Mouse (Mus musculus) mouse embryonic stem cell (cell line): ENCODE measurements around the gene Peli2.

ENCODE experiments used
- in situ Hi-C, 2 experiments: fragments of 300-500 bp; cut with MboI; formaldehyde crosslinking; loops; 1 replicate in 1 of 2; 3 replicates in 1 of 2; pipeline ENCODE4 v1.14.3; 2019 to 2020; ENCODE audit warnings: low sequenced_read_pairs in 2 of 2, low pct_unique_long_range_greater_than_20kb in 1 of 2, mixed read lengths in 1 of 2; ENCODE audit not compliant: unreplicated experiment in 1 of 2

Gene Peli2

DNA sequence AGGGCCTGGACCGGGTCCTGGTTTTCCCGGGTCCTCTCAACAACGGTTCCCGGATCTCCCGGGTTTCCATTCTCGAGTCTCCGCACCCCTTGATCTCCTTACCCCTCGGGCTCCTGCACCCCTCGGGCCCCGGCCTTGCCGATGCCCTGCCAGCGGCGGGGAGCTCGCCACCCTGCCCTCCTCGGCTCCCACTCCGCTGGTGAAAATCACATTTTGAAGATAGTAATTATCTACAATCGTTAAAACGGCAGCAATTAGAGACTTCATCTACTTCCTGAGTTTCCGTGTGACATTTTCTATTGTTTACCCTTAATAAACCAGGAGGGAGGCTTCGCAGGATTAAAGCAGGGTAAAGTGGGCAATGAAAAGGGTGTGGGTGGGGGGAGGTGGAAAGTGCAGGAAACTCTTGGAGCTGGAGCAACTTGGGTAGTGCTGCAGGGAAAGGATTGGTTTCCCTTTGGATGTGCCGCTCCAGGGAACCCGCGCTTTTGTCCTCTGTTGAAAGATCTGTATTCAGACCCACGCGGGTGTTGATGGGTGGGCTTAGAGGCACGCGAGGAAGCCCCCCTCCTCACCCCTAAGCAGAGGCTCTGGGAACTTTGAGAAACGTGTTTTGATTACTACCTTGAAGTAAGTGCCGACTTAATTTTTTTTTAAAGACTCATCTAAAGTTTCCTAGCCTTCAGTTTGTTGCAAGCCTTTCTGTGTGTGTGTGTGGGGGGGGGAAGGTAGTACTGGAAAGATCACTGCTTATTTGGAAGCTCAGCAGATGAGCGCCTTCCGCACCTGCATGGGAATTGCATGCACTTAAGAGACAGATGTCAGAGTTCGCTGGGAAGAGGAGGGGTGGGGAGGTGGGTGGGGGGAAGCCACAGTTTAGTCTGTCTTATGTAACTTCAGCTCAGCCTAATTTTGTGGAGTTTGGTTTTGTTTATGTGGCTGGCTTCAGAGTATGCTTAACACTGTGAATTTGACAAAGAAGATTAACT, 1.2 kb downstream of the Peli2 start:
- in situ Hi-C loops: no loop called here

DNA sequence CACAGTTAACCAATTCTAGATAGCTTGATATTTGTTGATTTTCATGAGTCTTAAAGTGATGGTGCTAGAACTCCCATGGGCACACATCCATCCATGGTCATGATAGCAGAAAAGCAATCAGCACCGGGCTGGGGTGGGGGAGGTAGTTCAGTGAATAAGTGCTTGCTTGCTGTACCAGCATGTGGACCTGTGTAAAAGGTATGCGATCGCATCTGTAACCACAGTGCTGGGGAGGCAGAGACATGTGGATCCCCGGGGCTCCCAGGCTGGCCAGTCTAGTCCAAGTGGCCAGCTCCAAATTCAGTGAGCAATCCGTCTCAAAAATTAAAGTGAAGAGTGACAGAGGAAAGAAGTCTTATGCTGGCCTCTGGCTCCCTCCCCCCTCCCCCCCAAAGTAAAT, 3.4 kb downstream of the Peli2 start:
- in situ Hi-C loops: no loop called here

GRCm38 (mm10) chr14:48124816-48125215, 4.2 kb downstream of the Peli2 start:
- in situ Hi-C loops: no loop called here

- in situ Hi-C loops: no loop called here
Measured at GRCm38 (mm10) chr14:48125971-48126370, 5.3 kb downstream of the Peli2 start.

DNA sequence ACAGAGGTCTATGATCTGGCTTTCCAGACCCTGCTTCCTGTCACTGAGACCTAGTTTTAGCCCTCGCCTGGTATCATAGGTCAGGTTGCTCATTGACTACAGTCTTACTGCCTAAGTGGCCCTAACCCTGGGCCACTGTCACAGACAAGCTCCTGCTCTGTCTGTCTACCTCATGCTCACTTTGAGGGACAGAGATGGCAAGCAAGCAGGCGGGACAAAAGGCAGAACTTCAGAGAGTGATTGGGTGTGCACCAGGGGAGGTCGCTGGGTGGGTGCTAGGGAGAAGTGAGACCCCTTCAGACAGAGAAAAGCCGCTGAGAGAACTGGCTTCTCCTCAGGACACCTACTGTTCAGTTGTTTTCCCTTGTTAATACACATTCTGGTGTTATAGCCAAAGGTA, 6.3 kb downstream of the Peli2 start:
- in situ Hi-C loops: no loop called here

- in situ Hi-C loops: no loop called here
Measured at GRCm38 (mm10) chr14:48127609-48128185, 7.1 kb downstream of the Peli2 start.

DNA sequence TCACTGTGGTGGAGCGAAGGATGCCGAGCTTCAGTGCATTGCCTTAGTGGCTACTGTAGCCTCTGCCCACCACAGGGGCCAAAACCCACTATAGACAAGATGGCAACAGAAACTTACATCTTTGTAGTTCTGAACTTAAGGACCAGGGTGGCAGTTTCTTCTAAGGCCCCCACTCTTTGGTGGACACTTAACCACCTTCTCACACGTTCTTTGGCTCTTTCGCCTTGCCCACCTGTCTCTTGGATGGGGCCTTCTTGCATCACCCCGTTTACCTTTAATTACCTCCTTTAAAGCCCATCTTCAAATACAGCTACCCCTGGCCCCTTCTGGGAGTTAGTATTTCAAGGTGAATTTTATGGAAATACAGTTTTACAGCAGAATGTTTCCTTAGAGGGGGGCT, 8.1 kb downstream of the Peli2 start:
- in situ Hi-C loops: no loop called here

DNA sequence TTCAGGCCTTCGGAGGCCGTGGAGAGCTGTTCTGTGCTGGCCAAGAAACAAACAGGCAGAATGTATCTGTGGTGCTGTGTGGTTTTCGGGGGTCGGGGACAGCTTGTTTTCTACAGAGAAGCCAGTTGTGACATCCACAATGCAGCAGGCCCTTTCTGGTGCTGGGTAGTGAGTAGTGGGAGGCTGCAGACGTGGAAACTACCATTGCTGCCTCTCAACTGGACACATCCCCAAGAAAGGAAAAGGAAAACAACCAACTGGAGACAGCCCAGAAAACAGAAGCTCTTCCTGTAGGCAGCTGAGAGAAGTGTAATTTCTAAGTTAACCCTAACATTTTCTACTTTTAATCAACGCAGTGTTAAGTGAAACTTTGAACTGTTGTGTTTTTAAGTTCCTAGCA, 9.4 kb downstream of the Peli2 start:
- in situ Hi-C loops: no loop called here

DNA sequence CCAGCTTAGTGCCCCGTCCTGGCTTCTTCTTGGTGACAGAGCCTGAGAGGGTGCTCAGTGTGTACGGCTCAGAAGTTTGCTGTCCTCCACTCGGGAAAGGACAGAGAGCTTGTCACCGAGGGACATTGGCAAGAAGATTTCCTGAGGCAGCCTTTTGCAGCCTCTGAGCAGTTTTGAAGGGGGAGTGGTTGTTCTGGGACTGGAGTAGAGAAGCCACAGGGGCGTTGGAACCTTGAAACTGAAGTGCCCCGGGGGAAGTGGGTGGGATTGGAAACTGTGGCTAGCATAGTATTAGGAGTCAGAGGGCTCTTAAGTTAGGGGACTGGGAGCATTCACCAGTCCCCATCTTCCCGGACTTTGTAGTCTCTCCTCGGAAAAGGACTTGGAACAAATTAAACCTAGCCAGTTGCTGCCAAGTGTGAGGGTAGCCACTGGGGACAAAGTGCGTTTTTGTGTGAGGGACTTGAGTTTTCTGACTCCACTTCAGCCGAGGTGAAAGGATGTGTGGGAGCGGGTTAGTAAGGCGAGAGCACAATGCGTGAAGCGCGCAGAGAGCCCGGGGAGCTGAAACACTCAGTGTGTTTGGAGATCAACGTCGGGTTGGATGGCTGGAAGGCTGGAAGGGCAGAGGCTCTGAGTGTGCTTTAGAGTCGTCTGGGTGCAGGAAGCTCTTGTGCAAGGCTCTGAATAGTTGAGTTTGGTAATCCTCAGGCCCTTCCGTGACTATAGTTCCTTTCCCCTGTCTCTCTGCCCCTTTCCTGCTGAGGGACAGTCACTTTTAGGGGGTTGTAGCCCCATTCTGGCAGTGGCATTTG, 10.3 kb downstream of the Peli2 start:
- in situ Hi-C loops: no loop called here

GRCm38 (mm10) chr14:48131576-48131922, 10.9 kb downstream of the Peli2 start:
- in situ Hi-C loops: no loop called here

GRCm38 (mm10) chr14:48132241-48132640, 11.6 kb downstream of the Peli2 start:
- in situ Hi-C loops: no loop called here

GRCm38 (mm10) chr14:48132865-48133802, 12.5 kb downstream of the Peli2 start:
- in situ Hi-C loops: no loop called here

DNA sequence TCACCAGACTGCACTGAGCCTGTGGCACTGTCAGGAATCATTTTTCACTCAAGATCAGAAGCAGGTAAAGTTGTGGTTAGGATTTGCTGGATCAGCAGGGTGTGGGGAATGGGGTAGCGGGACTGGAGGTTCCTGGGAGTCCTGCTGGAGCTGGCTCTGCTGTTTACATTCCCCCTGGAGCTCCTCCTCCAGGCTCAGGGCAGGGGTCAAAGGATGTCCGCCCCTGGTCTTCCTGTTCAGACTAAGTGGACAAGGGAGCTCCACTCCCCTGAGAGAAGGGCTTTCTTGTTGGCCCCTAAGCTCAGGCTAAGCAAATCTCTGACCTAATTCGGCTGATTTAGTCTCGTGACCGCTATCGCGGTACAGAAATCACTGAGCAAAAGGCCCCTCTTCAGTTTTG, 13.7 kb downstream of the Peli2 start:
- in situ Hi-C loops: no loop called here

DNA sequence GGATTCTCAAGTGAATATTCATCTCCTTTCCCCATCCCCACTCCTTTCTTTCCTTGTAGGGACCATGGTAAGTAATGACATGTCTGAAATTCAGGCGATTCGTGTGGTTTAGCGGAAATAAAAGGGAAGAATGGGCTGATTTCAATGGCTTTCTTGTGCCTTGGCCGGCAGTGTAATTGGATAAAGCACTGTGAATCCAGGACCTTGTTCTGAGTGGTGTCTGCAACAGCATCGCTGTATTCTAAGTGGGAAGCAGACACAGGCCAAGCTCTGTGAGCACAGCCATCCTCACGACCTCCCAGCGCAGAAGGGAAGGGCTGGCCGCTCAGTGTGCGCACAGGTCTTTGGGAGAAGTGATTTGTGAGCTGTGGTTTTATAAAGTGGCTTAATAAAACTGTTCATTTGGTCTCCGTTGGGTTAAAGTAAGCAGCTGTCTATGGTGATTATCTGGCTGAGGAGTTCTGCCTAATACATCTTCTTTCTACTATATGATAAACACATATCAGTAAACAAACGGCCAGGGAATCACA, 15.3 kb downstream of the Peli2 start:
- in situ Hi-C loops: no loop called here

GRCm38 (mm10) chr14:48137731-48138130, 17.1 kb downstream of the Peli2 start:
- in situ Hi-C loops: no loop called here

DNA sequence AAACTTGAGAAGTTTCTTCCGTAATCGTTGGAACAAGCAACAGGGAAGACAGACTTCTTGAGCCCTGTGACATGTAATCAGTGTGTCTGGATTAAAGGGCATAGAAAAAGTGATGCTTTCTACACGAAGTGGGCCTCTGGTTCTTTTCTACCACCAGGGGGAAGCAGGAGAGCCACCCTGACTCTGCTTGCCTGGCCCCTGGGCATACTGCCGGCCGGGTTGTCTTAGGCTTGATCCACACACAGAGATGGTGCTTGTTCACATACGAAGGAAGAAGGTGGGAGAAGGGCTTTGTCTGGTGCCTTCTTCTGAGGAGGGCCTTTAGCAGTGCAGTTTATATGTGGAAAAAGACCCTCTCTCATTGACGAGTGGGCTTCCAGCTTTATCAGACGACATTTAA, 17.5 kb downstream of the Peli2 start:
- in situ Hi-C loops: no loop called here

- in situ Hi-C loops: no loop called here
Measured at GRCm38 (mm10) chr14:48139409-48139808, 18.8 kb downstream of the Peli2 start.

DNA sequence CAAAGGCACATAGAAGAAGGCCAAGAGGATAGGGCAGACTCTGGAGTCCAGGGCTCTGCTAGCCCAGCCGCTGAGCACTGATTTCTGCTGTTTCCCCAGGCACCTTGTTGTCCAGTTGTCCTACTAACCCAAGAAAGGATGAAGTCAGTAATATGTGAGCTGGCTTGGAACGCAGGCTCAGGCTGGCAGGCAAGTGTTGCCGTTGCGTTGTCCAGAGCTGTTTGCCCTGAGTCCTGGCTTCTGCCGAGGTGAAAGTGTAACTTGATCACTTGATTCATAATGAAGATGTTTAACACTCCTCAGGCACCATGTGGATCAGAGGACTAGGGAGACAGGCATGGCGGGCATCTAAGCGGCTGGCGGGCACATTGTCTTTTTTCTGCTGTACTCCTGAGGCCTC, 21.1 kb downstream of the Peli2 start:
- in situ Hi-C loops: no loop called here
